Mouse (Mus musculus) midbrain, embryonic 11.5 days (tissue): ENCODE results near the gene St8sia1. TPM values are rescaled to one million over a fixed set of nuclear protein-coding genes. Genes with fewer than 3 reads are reported as not detected.
A peak's percentile ranks its signal among the peaks of the same experiment; 100 is the strongest.
"Not testable (repeated sequence)": the region's sequence is repeated elsewhere in the genome, so short reads cannot be mapped to it uniquely, and the experiment has no call there.

Source experiments
- ATAC-seq: fragments of 200-750 bp; cut with Nextera tagmentation; 2 replicates; pipeline ENCODE4 v1.8.0; 2017; ENCODE audit warnings: moderate TSS enrichment, moderate library complexity; ENCODE audit not compliant: low FRiP score
- DNase-seq: peaks from one replicate; pipeline ENCODE4 v3.0.0; 2015; ENCODE audit warnings: low spot score; ENCODE audit errors: missing footprints
- H3K27ac ChIP-seq: fragments of 300-500 bp; sonication (generic); 2 replicates; pipeline ENCODE4 v1.5.1; 2014; ENCODE audit warnings: low read depth, low read length
- H3K27me3 ChIP-seq: fragments of 300-500 bp; sonication (generic); 2 replicates; pipeline ENCODE4 v1.6.1; 2014; ENCODE audit warnings: mild to moderate bottlenecking, low read length, moderate library complexity, mixed read lengths; ENCODE audit not compliant: control insufficient read depth, insufficient read depth
- H3K36me3 ChIP-seq: fragments of 300-500 bp; sonication (generic); 2 replicates; pipeline ENCODE4 v1.6.1; 2014; ENCODE audit warnings: mild to moderate bottlenecking, low read length, moderate library complexity, mixed read lengths; ENCODE audit not compliant: control insufficient read depth, insufficient read depth
- H3K4me1 ChIP-seq: fragments of 300-500 bp; sonication (generic); 2 replicates; pipeline ENCODE4 v1.6.1; 2014; ENCODE audit warnings: low read length; ENCODE audit not compliant: control insufficient read depth, insufficient read depth
- H3K4me2 ChIP-seq: fragments of 300-500 bp; sonication (generic); 2 replicates; pipeline ENCODE4 v1.6.1; 2014; ENCODE audit warnings: mild to moderate bottlenecking, moderate library complexity
- H3K4me3 ChIP-seq: fragments of 300-500 bp; sonication (generic); 2 replicates; pipeline ENCODE4 v1.5.1; 2014; ENCODE audit warnings: low read depth, low read length
- H3K9ac ChIP-seq: fragments of 300-500 bp; sonication (generic); 2 replicates; pipeline ENCODE4 v1.6.1; 2014; ENCODE audit warnings: low read length
- H3K9me3 ChIP-seq: fragments of 300-500 bp; sonication (generic); 2 replicates; pipeline ENCODE4 v1.6.1; 2016; ENCODE audit warnings: low read length; ENCODE audit not compliant: control insufficient read depth
- WGBS: fragments of 180-500 bp; shearing (Covaris S2); extraction: QIAGEN DNeasy Blood & Tissue Kit; methylation state at CpG from one replicate; pipeline ENCODE4 v1.1.7; 2014; 5-methylcytosine and 5-hydroxymethylcytosine counted together
- polyA plus RNA-seq: library from polyadenylated mRNA; unstranded; fragments of >200 nt; fragmentation: Nextera tagmentation; extraction: Ambion mirVana; gene quantifications from 2 replicates; pipeline ENCODE4 v1.2.1, GENCODE M21; 2014

Gene St8sia1
- polyA plus RNA-seq, 1 experiment from 2014 or later, result 3.8 TPM

DNA sequence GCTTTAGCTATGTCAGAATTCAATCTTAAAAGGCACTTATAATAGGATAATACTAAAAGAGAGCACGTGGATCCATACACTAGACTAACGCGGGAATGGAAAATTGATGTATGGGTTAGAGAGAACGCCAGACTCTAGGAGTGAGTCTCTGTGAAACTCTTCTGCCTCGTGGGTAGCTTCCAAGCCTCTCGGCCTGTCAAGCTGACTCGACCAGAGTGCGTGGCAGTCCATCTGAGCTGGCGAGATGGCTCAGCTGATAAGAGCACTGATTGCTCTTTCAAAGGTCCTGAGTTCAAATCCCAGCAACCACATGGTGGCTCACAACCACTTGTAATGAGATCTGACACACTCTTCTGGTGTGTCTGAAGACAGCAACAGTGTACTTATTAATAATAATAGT lies 22.5 kb upstream of the St8sia1 start:
- not testable (repeated sequence) for DNase-seq, H3K27me3 ChIP-seq, H3K9ac ChIP-seq, H3K9me3 ChIP-seq, H3K4me3 ChIP-seq, H3K27ac ChIP-seq, H3K36me3 ChIP-seq, H3K4me1 ChIP-seq, H3K4me2 ChIP-seq, ATAC-seq
- WGBS, result 92% methylated on average over 9 of the region's 9 CpGs

DNA sequence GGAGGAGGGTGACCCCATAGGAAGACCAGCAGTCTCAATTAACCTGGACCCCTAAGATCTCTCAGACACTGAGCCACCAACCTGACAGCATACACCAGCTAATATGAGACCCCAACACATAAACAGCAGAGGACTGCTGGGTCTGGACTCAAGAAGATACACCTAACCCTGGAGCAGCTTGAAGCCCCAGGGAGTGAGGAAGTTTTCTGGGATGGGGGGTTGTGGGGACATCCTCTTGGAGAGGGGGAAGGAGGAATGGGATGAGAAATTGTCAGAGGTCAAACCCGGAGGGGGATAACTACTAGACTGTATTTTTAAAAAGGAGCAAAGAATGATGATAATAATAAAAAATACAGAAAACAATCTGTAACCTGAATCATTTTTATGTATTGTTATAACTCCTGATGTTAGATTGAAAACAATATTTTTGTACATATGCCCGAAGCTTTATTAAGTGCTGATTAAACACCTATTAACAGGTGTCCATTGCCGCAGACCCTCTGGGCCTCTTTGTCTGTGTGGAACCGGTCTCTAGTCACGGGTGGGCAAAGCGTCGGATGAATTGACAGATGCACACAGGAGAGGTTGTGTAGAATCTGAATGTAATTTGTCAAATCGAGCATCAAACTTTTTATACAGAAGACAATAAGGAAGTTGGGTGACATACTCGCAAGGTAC lies 21.4 kb upstream of the St8sia1 start:
- H3K4me3 ChIP-seq, ATAC-seq, H3K4me1 ChIP-seq, H3K9me3 ChIP-seq, H3K4me2 ChIP-seq, H3K36me3 ChIP-seq, H3K9ac ChIP-seq, H3K27ac ChIP-seq, H3K27me3 ChIP-seq: not testable (repeated sequence)
- peak; percentile 26 for DNase-seq
- WGBS, result 93% methylated on average over 9 of the region's 9 CpGs

DNA sequence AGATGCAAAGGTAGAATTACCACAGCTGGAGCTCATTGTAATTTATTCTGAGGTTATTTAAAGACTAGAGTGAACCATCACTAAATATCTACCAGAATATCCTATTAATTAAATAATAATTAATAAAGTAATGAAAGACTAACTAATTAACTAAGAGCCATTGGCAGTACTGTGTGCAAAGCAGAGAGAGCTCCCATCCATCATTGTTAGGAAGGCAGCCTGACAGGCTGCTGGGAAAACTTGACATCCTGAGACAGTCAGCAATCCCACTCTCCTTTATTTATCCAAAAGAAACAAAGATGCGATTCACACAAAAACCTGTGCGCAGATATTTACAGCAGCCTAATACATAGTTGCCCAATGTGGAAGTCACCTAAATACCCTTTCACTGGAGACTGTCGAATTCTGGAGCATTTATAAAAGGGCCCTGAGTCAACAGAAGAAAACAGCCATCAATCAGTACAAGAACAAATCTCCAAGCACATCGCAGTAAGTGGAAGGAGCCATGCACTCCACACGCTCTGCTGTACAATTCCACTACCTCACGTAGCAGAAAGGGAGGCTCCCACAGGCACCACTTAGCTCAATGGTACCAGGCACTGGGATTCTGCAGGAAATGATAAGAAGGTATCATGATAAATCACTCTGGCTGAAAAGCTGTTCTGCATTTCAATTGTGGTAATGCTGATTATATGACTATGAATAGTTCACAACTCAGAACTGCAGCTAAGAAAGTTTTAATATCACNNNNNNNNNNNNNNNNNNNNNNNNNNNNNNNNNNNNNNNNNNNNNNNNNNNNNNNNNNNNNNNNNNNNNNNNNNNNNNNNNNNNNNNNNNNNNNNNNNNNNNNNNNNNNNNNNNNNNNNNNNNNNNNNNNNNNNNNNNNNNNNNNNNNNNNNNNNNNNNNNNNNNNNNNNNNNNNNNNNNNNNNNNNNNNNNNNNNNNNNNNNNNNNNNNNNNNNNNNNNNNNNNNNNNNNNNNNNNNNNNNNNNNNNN lies 15.7 kb upstream of the St8sia1 start:
- H3K27ac ChIP-seq, result peak overlapping the region; percentile 35; the same call in 1 of the 2 replicates
- no peaks in the 10 kb centered on the region for H3K9me3 ChIP-seq
- H3K36me3 ChIP-seq, result no peaks in the 10 kb centered on the region
- H3K4me3 ChIP-seq, result no peak overlapping the region
- no peaks in the 10 kb centered on the region for H3K27me3 ChIP-seq
- no peak overlapping the region for H3K9ac ChIP-seq
- ATAC-seq, result no peak
- no peaks in the 10 kb centered on the region; the same call in 1 of the 2 replicates for H3K4me1 ChIP-seq
- WGBS, result 63% methylated on average over 6 of the region's 6 CpGs
- peak; percentile 82 for DNase-seq
- no peak overlapping the region for H3K4me2 ChIP-seq

DNA sequence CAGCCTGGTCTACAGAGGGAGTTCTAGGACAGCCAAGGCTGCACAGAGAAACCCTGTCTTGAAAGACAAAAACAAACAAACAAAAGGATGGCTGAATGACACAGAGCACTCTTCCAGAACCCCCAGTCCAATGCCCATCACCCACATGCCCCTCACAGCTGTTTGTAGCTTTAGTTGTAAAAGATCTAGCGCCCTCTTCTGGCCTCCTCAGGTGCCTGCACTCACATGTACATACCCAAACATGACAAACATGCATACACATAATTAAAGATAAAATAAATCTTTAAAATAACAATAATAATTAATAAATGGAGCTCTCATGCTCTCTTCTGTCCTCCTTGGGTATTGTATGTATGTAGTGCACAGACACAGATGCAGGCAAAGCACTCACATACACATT lies 13.0 kb upstream of the St8sia1 start:
- no peaks in the 10 kb centered on the region for H3K27me3 ChIP-seq
- WGBS, result 48% methylated on average over 1 of the region's 1 CpGs
- ATAC-seq, result no peak
- no peak overlapping the region for H3K4me2 ChIP-seq
- H3K27ac ChIP-seq, result no peak overlapping the region
- peak; percentile 51 for DNase-seq
- no peaks in the 10 kb centered on the region for H3K36me3 ChIP-seq
- no peak overlapping the region for H3K4me3 ChIP-seq
- no peaks in the 10 kb centered on the region for H3K9me3 ChIP-seq
- H3K4me1 ChIP-seq, result no peaks in the 10 kb centered on the region; the same call in 1 of the 2 replicates
- no peak overlapping the region for H3K9ac ChIP-seq

DNA sequence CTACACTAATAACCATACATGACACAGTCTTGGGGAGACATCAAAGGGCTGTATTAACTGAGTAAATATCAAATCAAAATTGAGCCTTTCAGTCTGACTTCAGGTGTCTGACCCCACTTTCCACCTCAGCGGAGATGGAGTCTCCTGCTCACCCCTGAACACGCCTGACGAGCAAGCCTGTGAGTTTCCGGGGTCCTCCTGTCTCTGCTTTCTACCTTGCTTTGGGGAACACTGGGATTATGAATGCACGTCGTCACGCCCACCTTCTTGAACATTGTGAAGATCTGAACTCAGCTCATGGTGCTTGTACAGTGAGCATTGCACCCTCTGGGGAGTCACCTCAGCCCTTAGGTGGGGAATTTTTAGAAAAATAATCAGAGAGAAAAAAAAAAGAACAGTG lies 9.0 kb upstream of the St8sia1 start:
- no peaks in the 10 kb centered on the region for H3K27me3 ChIP-seq
- no peaks in the 10 kb centered on the region for H3K9me3 ChIP-seq
- H3K4me1 ChIP-seq, result no peaks in the 10 kb centered on the region
- no peak overlapping the region for H3K4me3 ChIP-seq
- no peak overlapping the region for H3K9ac ChIP-seq
- no peak overlapping the region for H3K4me2 ChIP-seq
- ATAC-seq, result no peak
- 86% methylated on average over 7 of the region's 7 CpGs for WGBS
- DNase-seq, result peak; percentile 75
- H3K27ac ChIP-seq, result no peak overlapping the region
- no peaks in the 10 kb centered on the region for H3K36me3 ChIP-seq

DNA sequence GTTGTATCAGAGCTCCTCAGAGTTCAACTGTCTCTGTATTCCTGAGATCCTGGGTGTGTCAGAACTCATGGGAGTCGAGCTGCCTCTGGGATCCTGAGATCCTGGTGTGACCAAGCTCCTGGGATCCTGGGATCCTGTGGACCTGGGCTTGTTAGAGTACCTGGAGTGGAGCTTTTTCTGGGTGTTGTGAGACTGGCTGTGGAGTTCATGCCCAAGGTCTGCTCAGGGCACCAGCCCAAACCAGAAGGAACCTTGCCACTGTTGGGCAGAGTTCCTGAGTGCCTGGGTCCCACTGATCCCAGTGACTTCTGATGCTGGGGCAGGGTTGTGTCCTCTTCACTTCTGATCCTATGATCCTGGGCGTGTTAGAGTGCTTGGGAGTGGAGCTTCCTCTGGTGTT lies 8.0 kb upstream of the St8sia1 start:
- no peak for ATAC-seq
- no peaks in the 10 kb centered on the region for H3K27me3 ChIP-seq
- H3K4me1 ChIP-seq, result no peaks in the 10 kb centered on the region
- H3K27ac ChIP-seq, result no peak overlapping the region
- H3K9me3 ChIP-seq, result no peaks in the 10 kb centered on the region
- DNase-seq, result peak; percentile 70
- H3K36me3 ChIP-seq, result no peaks in the 10 kb centered on the region
- WGBS, result 71% methylated on average over 2 of the region's 2 CpGs
- H3K4me2 ChIP-seq, result no peak overlapping the region
- no peak overlapping the region for H3K4me3 ChIP-seq
- no peak overlapping the region for H3K9ac ChIP-seq

DNA sequence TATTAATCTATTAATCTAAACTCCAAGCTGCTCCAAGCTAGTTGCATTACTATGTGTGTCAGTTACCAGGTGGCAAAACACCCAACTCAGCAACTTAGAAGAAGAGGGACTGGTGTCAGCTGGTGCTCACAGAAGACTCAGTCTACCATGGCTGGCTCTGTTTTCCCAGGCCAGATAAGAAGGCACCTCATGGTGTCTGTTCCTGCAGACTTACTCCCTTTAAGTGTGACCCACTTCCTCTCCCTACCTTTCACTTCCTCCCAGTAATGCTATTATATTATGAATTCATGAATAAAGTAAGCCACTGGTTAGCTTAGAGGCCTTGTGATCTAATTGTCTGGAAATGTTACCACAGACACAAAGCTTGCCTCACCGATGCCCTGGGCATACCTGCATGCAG lies 3.2 kb upstream of the St8sia1 start:
- H3K36me3 ChIP-seq, result no peaks in the 10 kb centered on the region
- DNase-seq, result peak; percentile 44
- no peak overlapping the region for H3K27ac ChIP-seq
- H3K9ac ChIP-seq, result no peak overlapping the region
- peaks cover 3% of the 10 kb centered on the region; the same call in 1 of the 2 replicates for H3K4me1 ChIP-seq
- H3K27me3 ChIP-seq, result no peaks in the 10 kb centered on the region
- no peaks in the 10 kb centered on the region for H3K9me3 ChIP-seq
- H3K4me2 ChIP-seq, result no peak overlapping the region
- ATAC-seq, result no peak
- no peak overlapping the region for H3K4me3 ChIP-seq
- 95% methylated on average over 1 of the region's 1 CpGs for WGBS

DNA sequence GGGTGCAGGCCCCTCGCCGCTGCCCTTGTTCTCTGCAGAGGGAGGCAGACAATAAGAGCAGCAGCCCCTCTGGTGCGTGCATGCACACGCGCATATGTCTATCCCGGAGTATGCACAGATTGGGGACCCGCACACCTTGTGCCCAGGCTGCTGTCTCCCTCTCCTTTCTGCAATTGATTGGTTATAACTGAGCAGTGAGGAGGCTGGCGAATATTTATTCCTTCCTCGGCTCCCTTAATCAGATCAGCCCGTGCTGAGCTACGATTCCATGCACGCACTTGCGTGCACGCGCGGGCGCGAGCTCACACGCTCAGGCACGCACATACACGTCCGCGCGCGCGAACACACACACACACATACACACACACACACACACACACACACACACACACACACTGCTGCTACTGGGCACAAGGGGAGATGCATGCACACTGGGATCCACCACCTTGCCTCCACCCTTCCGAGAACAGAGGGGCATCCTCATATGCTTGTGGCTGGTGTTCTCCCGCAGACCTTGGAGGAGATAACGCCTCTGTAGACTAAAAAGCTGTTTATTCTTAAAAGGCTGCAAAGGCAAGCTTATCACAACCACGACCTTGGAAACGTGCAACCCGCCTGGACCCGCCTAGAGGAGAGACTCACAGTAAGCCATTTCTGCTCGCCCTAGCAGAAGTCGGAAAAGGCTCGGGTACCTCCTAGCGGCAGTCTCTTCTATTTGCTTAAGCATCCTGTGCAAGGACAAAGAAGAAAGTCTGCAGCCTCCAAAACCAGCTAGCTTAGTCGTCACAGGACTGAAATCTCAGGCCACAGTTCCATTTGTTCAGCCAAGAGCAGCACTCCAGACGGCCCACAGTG lies 506 bp upstream of the St8sia1 start:
- Histone ChIP-seq H3K4me2 (peak overlapping the region; percentile 90), H3K9me3 (no peaks in the 10 kb centered on the region; the same call in 1 of the 2 replicates), H3K27me3 (no peaks in the 10 kb centered on the region), H3K4me1 (peaks cover 3% of the 10 kb centered on the region; the same call in 1 of the 2 replicates), H3K4me3 (peak overlapping the region; percentile 65), H3K36me3 (no peaks in the 10 kb centered on the region), H3K27ac (peak overlapping the region; percentile 86), H3K9ac (peak overlapping the region; percentile 88)
- peak; percentile 87 for ATAC-seq
- peak; percentile 98 for DNase-seq
- under 1% methylated on average over 39 of the region's 39 CpGs for WGBS
